Mouse (Mus musculus): ENCODE data around the gene Ube2n. TPM values are rescaled to one million over a fixed set of nuclear protein-coding genes. Genes with fewer than 3 reads are reported as not detected.

The Ube2n gene
- polyA plus RNA-seq (2012; ENCODE audit: insufficient read depth, insufficient read length, missing spikeins) = 99.2 and 117 TPM in 2 replicates

DNA sequence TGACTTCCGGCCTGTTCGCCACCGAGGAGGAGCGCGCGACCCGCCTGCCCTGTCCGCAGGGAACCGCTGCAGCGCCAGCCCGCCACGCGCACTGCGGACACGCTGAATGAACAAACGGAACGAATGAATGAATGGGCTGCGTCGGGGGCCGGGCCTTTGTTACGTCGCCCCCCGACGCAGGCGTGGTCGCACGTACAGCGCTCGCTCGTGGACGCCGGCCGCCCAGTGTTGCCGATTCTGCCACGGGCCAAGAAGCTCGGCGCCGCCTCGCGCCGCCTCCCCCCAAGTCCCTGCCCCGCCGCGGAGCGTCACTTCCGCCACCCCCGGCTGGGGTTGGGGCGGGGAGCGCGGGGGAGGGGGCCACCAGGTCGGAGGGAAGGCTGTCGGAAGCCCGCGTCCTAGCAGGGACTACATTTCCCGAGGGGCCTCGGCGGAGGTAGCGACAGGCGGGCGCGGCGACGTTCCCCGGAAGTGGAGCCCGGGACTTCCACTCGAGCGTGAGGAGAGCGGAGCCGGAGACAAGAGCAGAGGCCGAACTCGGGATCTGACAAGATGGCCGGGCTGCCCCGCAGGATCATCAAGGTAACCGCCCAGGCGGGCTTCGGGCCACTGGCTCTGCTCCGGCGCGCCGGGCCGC lies at the start of gene Ube2n:
Gene Ube2n, plus strand, starts transcription at position 490 of the 637 bp plus-strand sequence.
- H3K27ac ChIP-seq (replicated peaks; ENCODE audit: low read depth, low read length) = peak within 1 kb of the TSS; percentile 79
- H3K4me3 ChIP-seq (ENCODE audit: insufficient read depth, low read depth, low read length) = peak within 1 kb of the TSS; percentile 96
- 0 out of 2 replicates have a peak, but pooled peaks cover 2% of the 10 kb centered on the region for H3K4me1 ChIP-seq (ENCODE audit: control insufficient read depth, insufficient read depth, insufficient read length, low read length)

DNA sequence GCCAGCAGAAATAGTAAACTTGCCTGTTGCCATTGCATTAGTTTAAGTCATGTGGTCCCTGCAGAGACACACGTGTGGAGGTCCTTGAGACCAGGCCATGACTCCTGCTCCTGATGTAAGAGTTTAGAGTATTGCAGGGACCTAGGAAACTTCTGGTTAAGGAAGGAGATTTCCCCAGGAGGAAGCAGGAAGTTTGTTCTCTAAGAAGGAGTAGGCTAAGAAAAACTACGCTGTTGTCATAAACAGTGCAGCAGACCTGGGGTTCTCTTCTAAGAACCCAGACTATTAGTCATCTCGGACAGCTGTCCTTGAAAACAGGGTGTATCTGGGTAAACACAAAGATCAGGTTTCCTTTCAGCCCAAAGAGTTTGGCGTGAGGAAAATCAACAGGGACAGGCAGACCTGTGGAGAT lies 49.5 kb upstream of the Ube2n start:
- no peak overlapping the region for H3K27ac ChIP-seq (replicated peaks; ENCODE audit: low read depth, low read length)
- no peaks in the 10 kb centered on the region for H3K4me1 ChIP-seq (ENCODE audit: control insufficient read depth, insufficient read depth, insufficient read length, low read length)
- no peak overlapping the region for H3K4me3 ChIP-seq (ENCODE audit: insufficient read depth, low read depth, low read length)

GRCm38 (mm10) chr10:95468894-95469293 lies 46.1 kb upstream of the Ube2n start:
- Histone ChIP-seq H3K27ac (replicated peaks; ENCODE audit: low read depth, low read length) (no peak overlapping the region), H3K4me1 (ENCODE audit: control insufficient read depth, insufficient read depth, insufficient read length, low read length) (no peaks in the 10 kb centered on the region), H3K4me3 (ENCODE audit: insufficient read depth, low read depth, low read length) (no peak overlapping the region)

- Histone ChIP-seq H3K4me1 (ENCODE audit: control insufficient read depth, insufficient read depth, insufficient read length, low read length) (no peaks in the 10 kb centered on the region), H3K4me3 (ENCODE audit: insufficient read depth, low read depth, low read length) (no peak overlapping the region), H3K27ac (replicated peaks; ENCODE audit: low read depth, low read length) (no peak overlapping the region)
Observed at GRCm38 (mm10) chr10:95471186-95471585, 43.8 kb upstream of the Ube2n start.

DNA sequence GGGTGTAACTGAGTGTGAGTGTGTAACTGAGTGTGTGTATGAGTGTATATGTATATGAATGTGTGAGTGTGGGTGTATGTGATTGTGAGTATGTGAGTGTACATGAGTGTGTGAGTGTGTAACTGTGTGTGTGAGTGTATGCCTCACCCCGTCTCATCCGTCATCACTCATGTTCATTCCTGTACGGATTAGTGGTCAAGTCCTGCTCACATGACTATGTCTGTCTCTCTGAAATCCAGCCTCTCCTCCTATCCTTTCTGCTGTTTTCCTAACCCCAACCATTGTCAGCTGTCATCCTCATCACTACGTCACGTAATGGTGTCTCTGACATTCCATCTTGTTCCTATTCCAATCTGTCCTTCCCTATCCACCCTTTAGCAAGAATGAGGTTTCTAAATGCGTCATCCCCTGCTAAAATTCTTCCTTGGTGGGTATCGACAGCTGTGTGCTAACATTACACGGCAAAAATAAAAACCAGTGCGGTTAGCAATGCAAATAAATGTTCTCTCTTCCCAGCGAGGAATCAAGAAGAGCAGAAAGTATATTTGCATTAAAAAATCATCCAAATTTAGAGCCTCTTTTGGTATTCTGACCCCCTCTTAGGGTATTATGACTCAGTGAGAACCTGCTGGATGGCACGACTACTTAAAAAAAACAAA lies 42.9 kb upstream of the Ube2n start:
- H3K4me1 ChIP-seq (ENCODE audit: control insufficient read depth, insufficient read depth, insufficient read length, low read length) = no peaks in the 10 kb centered on the region
- no peak overlapping the region for H3K4me3 ChIP-seq (ENCODE audit: insufficient read depth, low read depth, low read length)
- no peak overlapping the region for H3K27ac ChIP-seq (replicated peaks; ENCODE audit: low read depth, low read length)

- H3K4me1 ChIP-seq (ENCODE audit: control insufficient read depth, insufficient read depth, insufficient read length, low read length) = no peaks in the 10 kb centered on the region
- no peak overlapping the region for H3K4me3 ChIP-seq (ENCODE audit: insufficient read depth, low read depth, low read length)
- no peak overlapping the region for H3K27ac ChIP-seq (replicated peaks; ENCODE audit: low read depth, low read length)
Observed at GRCm38 (mm10) chr10:95475923-95476322, 39.0 kb upstream of the Ube2n start.

DNA sequence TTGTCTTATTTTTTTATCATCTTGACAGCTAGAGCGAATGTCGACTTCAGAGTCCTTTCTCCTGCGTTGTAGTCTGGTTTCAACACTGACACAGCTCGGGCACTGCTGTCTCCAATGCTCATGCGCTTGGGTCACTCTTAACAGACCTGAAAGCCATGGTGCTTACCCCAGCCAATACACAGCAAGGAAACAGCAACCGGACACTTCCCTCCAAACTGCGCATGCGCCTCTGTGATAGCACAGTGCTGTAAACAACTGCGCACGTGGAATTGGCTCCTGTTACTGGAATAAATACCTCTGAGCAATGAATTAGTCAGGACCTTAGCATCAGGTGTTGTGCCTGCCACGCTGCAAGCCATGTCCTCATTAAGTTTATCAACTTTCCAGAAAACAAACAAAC lies 37.4 kb upstream of the Ube2n start:
- Histone ChIP-seq H3K27ac (replicated peaks; ENCODE audit: low read depth, low read length) (no peak overlapping the region), H3K4me1 (ENCODE audit: control insufficient read depth, insufficient read depth, insufficient read length, low read length) (no peaks in the 10 kb centered on the region), H3K4me3 (ENCODE audit: insufficient read depth, low read depth, low read length) (no peak overlapping the region)

GRCm38 (mm10) chr10:95489653-95490052 lies 25.3 kb upstream of the Ube2n start:
- H3K4me3 ChIP-seq (ENCODE audit: insufficient read depth, low read depth, low read length) = no peak overlapping the region
- no peaks in the 10 kb centered on the region for H3K4me1 ChIP-seq (ENCODE audit: control insufficient read depth, insufficient read depth, insufficient read length, low read length)
- H3K27ac ChIP-seq (replicated peaks; ENCODE audit: low read depth, low read length) = no peak overlapping the region

GRCm38 (mm10) chr10:95494268-95494667 lies 20.7 kb upstream of the Ube2n start:
- Histone ChIP-seq H3K4me1 (ENCODE audit: control insufficient read depth, insufficient read depth, insufficient read length, low read length) (no peaks in the 10 kb centered on the region), H3K4me3 (ENCODE audit: insufficient read depth, low read depth, low read length) (no peak overlapping the region), H3K27ac (replicated peaks; ENCODE audit: low read depth, low read length) (no peak overlapping the region)

GRCm38 (mm10) chr10:95501033-95501432 lies 13.9 kb upstream of the Ube2n start:
- Histone ChIP-seq H3K4me3 (ENCODE audit: insufficient read depth, low read depth, low read length) (peak overlapping the region; percentile 100), H3K27ac (replicated peaks; ENCODE audit: low read depth, low read length) (peak overlapping the region; percentile 94), H3K4me1 (ENCODE audit: control insufficient read depth, insufficient read depth, insufficient read length, low read length) (no peaks in the 10 kb centered on the region)

DNA sequence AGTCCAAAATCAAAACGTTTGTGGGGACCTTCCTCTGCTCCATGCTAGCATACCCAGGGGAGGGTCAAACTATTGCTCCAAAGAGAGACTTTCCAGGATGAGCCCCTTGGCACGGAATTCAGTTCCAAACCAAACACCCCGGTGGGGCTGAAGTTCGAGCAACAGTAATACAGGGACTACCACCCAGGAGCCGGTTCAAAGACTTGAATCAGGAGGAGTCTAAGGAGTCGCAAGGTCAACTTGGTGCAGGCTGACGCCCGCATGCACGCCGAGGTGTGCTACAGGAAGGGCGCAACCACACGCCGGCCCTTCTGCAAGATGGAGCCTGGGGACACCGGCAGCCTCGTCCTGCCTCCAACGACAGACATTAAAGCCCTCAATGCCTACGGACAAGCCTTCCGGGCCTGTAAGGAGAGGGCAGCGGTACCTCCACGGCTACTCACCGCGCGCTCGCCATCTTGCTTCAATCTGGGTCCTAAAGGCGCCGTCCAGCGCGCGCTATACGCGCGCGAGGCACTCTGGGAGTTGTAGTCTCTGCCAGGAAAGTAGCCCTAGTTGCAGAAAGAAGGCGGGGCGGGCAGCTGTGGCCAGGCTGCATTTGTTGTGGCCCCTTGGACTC lies 13.4 kb upstream of the Ube2n start, which contains the start of gene Mrpl42:
Gene Mrpl42, minus strand, starts transcription at position 478 of the 619 bp plus-strand sequence.
- Histone ChIP-seq H3K4me3 (ENCODE audit: insufficient read depth, low read depth, low read length) (peak within 1 kb of the TSS; percentile 100), H3K4me1 (ENCODE audit: control insufficient read depth, insufficient read depth, insufficient read length, low read length) (no peaks in the 10 kb centered on the region), H3K27ac (replicated peaks; ENCODE audit: low read depth, low read length) (peak within 1 kb of the TSS; percentile 94)

DNA sequence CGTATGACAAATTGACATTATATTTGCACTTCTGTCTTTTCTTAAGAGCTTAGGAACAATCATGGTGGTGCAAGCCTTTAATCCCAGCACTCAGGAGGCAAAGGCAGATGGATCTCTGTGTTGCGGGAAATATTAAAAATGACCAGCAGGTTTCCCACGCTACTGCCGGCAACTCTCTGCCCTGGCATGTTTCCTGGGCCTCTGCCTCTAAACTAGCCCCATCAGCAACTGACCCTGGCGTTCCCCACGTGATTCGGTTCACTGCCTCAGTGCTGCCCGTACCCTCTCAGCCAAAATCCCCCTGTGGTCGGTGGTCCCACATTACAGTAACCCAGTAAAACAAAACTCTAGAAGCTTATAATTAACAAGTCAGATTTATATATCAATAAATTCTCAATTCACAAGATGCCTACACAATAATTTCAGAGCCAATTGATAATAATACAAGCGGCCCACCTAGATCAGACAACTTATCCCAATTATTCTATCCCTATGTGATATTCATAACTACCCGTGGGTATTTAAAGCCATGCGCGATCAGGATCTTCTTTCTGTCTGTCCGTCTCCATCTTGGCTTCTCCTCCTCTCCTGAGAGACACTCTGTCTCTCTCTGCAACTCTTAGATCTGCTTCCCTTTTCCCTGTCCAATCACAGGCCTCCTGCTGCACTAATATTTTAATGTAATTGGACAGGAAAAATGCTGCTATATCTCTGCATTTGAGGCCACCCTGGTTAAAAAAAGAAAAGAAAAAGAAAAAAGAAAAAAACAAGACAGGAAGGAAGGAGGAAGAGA lies 11.3 kb upstream of the Ube2n start:
- Histone ChIP-seq H3K27ac (replicated peaks; ENCODE audit: low read depth, low read length) (no peak overlapping the region), H3K4me3 (ENCODE audit: insufficient read depth, low read depth, low read length) (no peak overlapping the region), H3K4me1 (ENCODE audit: control insufficient read depth, insufficient read depth, insufficient read length, low read length) (peaks cover 3% of the 10 kb centered on the region; the same call in 1 of the 2 replicates)

DNA sequence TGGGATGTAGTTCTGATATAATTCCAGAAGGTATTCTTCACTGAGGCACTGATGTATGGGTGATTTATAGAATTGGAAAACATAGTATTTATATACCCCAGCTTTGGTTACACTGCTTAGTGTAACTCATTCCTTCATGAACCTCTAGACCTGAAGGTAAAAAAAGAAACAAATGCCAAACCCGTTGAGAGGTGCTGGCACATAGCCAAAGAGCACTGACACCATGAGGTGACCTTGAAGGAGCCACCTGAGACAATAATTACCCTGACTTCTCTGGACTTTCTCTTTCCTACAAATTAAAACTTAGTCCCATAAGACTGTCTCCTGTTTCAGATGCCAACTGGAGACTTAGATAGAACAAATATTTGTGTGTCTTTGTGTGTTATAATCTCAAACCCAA lies 10.6 kb upstream of the Ube2n start:
- no peak overlapping the region for H3K27ac ChIP-seq (replicated peaks; ENCODE audit: low read depth, low read length)
- H3K4me3 ChIP-seq (ENCODE audit: insufficient read depth, low read depth, low read length) = no peak overlapping the region
- peaks cover 6% of the 10 kb centered on the region; the same call in 1 of the 2 replicates for H3K4me1 ChIP-seq (ENCODE audit: control insufficient read depth, insufficient read depth, insufficient read length, low read length)

DNA sequence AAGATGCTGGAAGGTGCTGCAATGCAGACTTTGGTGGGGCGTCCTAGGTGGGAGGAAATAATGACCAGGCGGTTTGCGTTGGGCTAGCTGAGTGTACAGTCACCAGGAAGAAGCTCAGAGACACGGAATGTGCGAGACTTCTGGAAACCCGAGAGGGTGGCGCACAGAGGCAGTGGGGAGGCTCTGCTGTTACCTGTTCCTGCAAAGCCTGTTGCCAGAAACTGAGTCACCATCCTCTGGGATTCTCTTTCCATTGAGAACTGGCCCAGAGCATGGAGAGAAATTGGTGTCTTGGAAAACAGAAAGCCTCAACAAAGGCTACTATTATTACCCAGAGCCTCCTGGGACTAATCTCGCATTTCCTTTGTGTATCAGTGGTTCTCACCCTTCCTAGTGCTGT lies 6.8 kb upstream of the Ube2n start:
- H3K27ac ChIP-seq (replicated peaks; ENCODE audit: low read depth, low read length) = peak overlapping the region; percentile 40; the same call in 1 of the 2 replicates

GRCm38 (mm10) chr10:95508793-95509192 lies 6.2 kb upstream of the Ube2n start:
- no peak overlapping the region for H3K4me3 ChIP-seq (ENCODE audit: insufficient read depth, low read depth, low read length)
- H3K4me1 ChIP-seq (ENCODE audit: control insufficient read depth, insufficient read depth, insufficient read length, low read length) = peaks cover 9% of the 10 kb centered on the region; the same call in 1 of the 2 replicates
- peak overlapping the region; percentile 70 for H3K27ac ChIP-seq (replicated peaks; ENCODE audit: low read depth, low read length)

More for the DNA sequence above, 6.8 kb upstream of the Ube2n start:
- H3K4me1 ChIP-seq (ENCODE audit: control insufficient read depth, insufficient read depth, insufficient read length, low read length) = peaks cover 9% of the 10 kb centered on the region; the same call in 1 of the 2 replicates
- no peak overlapping the region for H3K4me3 ChIP-seq (ENCODE audit: insufficient read depth, low read depth, low read length)

Data from brown adipose tissue, adult 24 weeks (tissue).